Mouse (Mus musculus) C2C12 (cell line): ENCODE results near the gene Cpt1a. TPM values are rescaled to one million over a fixed set of nuclear protein-coding genes. Genes with fewer than 3 reads are reported as not detected.

ENCODE experiments used
- H3K27me3 ChIP-seq: one replicate; pipeline ENCODE4 v1.6.1; 2011; ENCODE audit not compliant: control insufficient read depth, insufficient read depth, insufficient read length
- H3K36me3 ChIP-seq: one replicate; pipeline ENCODE4 v1.6.1; 2011; ENCODE audit not compliant: control insufficient read depth, insufficient read depth
- H3K4me3 ChIP-seq: one replicate; pipeline ENCODE4 v1.5.1; 2011; ENCODE audit warnings: mild to moderate bottlenecking, control low read depth; ENCODE audit not compliant: poor library complexity, insufficient read depth, severe bottlenecking
- H3K79me2 ChIP-seq: one replicate; pipeline ENCODE4 v1.6.1; 2011; ENCODE audit not compliant: control insufficient read depth, insufficient read depth
- H3K79me3 ChIP-seq: one replicate; pipeline ENCODE4 v1.6.1; 2011; ENCODE audit warnings: low read depth, control low read depth
- H3ac ChIP-seq: one replicate; pipeline ENCODE3; 2011; ENCODE audit warnings: low read depth; ENCODE audit not compliant: control insufficient read depth, insufficient read length
- CEBPB ChIP-seq: IDR thresholded peaks from one replicate; pipeline ENCODE4 v1.6.1; 2011; ENCODE audit warnings: low read depth, mild to moderate bottlenecking, control low read depth, moderate library complexity
- CTCF ChIP-seq: IDR thresholded peaks from one replicate; pipeline ENCODE4 v1.5.1; 2011; ENCODE audit not compliant: control insufficient read depth, insufficient read depth, insufficient read length
- FOSL1 ChIP-seq: IDR thresholded peaks from one replicate; pipeline ENCODE4 v1.8.0; 2011; ENCODE audit warnings: mild to moderate bottlenecking, low read length; ENCODE audit not compliant: poor library complexity, insufficient read depth, severe bottlenecking
- MAX ChIP-seq: IDR thresholded peaks from one replicate; pipeline ENCODE4 v1.6.1; 2011; ENCODE audit warnings: mild to moderate bottlenecking, control low read depth
- MYOD1 ChIP-seq: IDR thresholded peaks from one replicate; pipeline ENCODE4 v1.6.1; 2011; ENCODE audit warnings: low read depth; ENCODE audit not compliant: control insufficient read depth, insufficient read length
- MYOG ChIP-seq: IDR thresholded peaks from one replicate; pipeline ENCODE4 v1.6.1; 2011; ENCODE audit not compliant: control insufficient read depth, insufficient read length; ENCODE audit errors: extremely low read depth
- USF1 ChIP-seq: IDR thresholded peaks from one replicate; pipeline ENCODE4 v1.6.1; 2011; ENCODE audit warnings: low read depth, mild to moderate bottlenecking, control low read depth, moderate library complexity
- polyA plus RNA-seq: library from polyadenylated mRNA; unstranded; fragments of >200 nt; fragmentation: generic; extraction: Trizol; gene quantifications from one replicate; pipeline ENCODE4 v1.2.1, GENCODE M21; 2012; ENCODE audit warnings: missing spikeins

Gene Cpt1a
- polyA plus RNA-seq, 1 experiment: 56.7 TPM

GRCm38 (mm10) chr19:3289006-3289405, 33.1 kb upstream of the Cpt1a start:
- Histone ChIP-seq H3K79me2 (peaks cover 15% of the 10 kb centered on the region), H3K36me3 (peaks cover 64% of the 10 kb centered on the region), H3ac (no peak overlapping the region), H3K27me3 (no peaks in the 10 kb centered on the region), H3K79me3 (peaks cover 3% of the 10 kb centered on the region), H3K4me3 (no peak overlapping the region)
- TF ChIP-seq FOSL1 (no peak), CTCF (no peak), USF1 (no peak)

- H3K79me2 ChIP-seq: no peaks in the 10 kb centered on the region
- no peaks in the 10 kb centered on the region for H3K79me3 ChIP-seq
- H3K4me3 ChIP-seq: no peak overlapping the region
- peaks cover 46% of the 10 kb centered on the region for H3K36me3 ChIP-seq
- H3ac ChIP-seq: no peak overlapping the region
- TF ChIP-seq MYOD1 (no peak), CEBPB (no peak), CTCF (peak; percentile 82)
- no peaks in the 10 kb centered on the region for H3K27me3 ChIP-seq
Observed at GRCm38 (mm10) chr19:3292028-3292427, 30.1 kb upstream of the Cpt1a start.

DNA sequence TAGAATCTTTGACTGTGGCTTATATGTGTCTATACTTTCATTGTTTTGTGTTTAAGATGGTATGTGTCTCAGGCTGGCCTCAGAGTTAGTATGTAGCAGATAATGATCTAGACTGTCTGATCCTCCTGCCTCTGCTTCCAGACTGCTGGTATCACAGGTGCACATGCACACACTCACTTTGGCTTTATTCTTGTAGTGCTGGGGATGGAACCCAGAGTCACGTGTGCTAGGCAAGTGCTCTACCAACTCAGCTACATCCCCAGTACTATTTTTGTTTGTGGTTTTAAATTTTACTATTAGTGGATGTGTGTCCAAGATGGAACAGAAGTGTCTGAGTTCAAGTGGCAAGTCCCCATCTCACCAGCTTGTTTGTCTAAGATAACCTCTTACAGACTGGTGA, 29.1 kb upstream of the Cpt1a start:
- no peak for TF ChIP-seq MYOD1
- TF ChIP-seq USF1: no peak
- no peak for TF ChIP-seq MAX
- no peak for TF ChIP-seq MYOG
- TF ChIP-seq FOSL1: no peak
- TF ChIP-seq CEBPB: no peak
- no peaks in the 10 kb centered on the region for H3K79me3 ChIP-seq
- H3K79me2 ChIP-seq: no peaks in the 10 kb centered on the region
- H3ac ChIP-seq: no peak overlapping the region
- H3K4me3 ChIP-seq: no peak overlapping the region
- peaks cover 37% of the 10 kb centered on the region for H3K36me3 ChIP-seq
- no peaks in the 10 kb centered on the region for H3K27me3 ChIP-seq

- no peak overlapping the region for H3ac ChIP-seq
- no peaks in the 10 kb centered on the region for H3K79me2 ChIP-seq
- no peak for TF ChIP-seq USF1
- TF ChIP-seq MYOG: no peak
- TF ChIP-seq CEBPB: no peak
- no peak for TF ChIP-seq MYOD1
- no peak for TF ChIP-seq MAX
- TF ChIP-seq FOSL1: no peak
- TF ChIP-seq CTCF: no peak
- no peaks in the 10 kb centered on the region for H3K79me3 ChIP-seq
- peaks cover 16% of the 10 kb centered on the region for H3K36me3 ChIP-seq
- no peaks in the 10 kb centered on the region for H3K27me3 ChIP-seq
- H3K4me3 ChIP-seq: no peak overlapping the region
Observed at GRCm38 (mm10) chr19:3295245-3295644, 26.9 kb upstream of the Cpt1a start.

GRCm38 (mm10) chr19:3297034-3297433, 25.1 kb upstream of the Cpt1a start:
- Histone ChIP-seq H3K79me3 (peaks cover 2% of the 10 kb centered on the region), H3K79me2 (no peaks in the 10 kb centered on the region), H3K27me3 (no peaks in the 10 kb centered on the region), H3K4me3 (no peak overlapping the region), H3K36me3 (no peaks in the 10 kb centered on the region), H3ac (no peak overlapping the region)
- TF ChIP-seq MYOD1 (no peak), FOSL1 (no peak), MAX (no peak), USF1 (no peak), MYOG (no peak), CEBPB (no peak), CTCF (no peak)

- no peak overlapping the region for H3K4me3 ChIP-seq
- peaks cover 2% of the 10 kb centered on the region for H3K79me3 ChIP-seq
- H3ac ChIP-seq: no peak overlapping the region
- no peaks in the 10 kb centered on the region for H3K79me2 ChIP-seq
- no peaks in the 10 kb centered on the region for H3K27me3 ChIP-seq
- H3K36me3 ChIP-seq: no peaks in the 10 kb centered on the region
- no peak for TF ChIP-seq FOSL1
- no peak for TF ChIP-seq MYOG
- TF ChIP-seq MAX: no peak
- no peak for TF ChIP-seq USF1
- TF ChIP-seq CTCF: no peak
- TF ChIP-seq MYOD1: no peak
- no peak for TF ChIP-seq CEBPB
Observed at GRCm38 (mm10) chr19:3297775-3298174, 24.4 kb upstream of the Cpt1a start.

DNA sequence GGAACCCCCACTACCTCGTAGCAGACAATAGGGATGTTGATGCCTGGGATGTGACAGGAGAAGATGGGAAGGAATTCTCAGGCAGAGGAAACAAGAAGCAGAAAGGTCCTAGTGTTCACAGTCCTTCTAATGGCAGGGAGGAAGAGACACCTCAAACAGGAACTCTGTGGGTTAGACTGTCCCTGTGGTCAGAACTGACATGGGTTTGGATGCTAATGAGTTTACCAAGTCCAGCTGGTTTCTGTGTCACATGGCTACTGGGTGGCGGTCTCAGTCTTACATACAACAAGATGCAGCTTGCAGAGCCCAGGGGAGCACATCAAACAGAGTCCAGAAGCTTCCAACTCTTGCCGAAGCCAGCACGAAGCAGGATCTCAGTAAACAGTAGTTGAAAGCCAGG, 18.1 kb upstream of the Cpt1a start:
- peaks cover 2% of the 10 kb centered on the region for H3K79me3 ChIP-seq
- TF ChIP-seq USF1 (no peak), CTCF (no peak), CEBPB (no peak), FOSL1 (no peak), MYOD1 (no peak), MYOG (no peak), MAX (no peak)
- peaks cover 38% of the 10 kb centered on the region for H3K27me3 ChIP-seq
- H3K79me2 ChIP-seq: no peaks in the 10 kb centered on the region
- no peak overlapping the region for H3ac ChIP-seq
- H3K4me3 ChIP-seq: no peak overlapping the region
- no peaks in the 10 kb centered on the region for H3K36me3 ChIP-seq
